26 mouse cellular contexts compared by ENCODE assay signal in genomic region chr10:33816923-33817322, GRCm38 (mm10). TPM values are rescaled to one million over a fixed set of nuclear protein-coding genes. Genes with fewer than 3 reads are reported as not detected.
"Had no signal": no experiment of that assay in that cellular context is flagged by ENCODE, and none has a peak within 500 bp of the region (broad histone marks: within the 10 kb centered on the region; RNA-seq: fewer than 3 reads in every experiment).

No protein-coding gene starts in this region.

- H3K36me3 ChIP-seq: midbrain, embryonic 10.5 days; midbrain, embryonic 12.5 days; neural tube, embryonic 13.5 days; neural tube, embryonic 15.5 days had no signal

- H3K4me2 ChIP-seq: lung, embryonic 14.5 days; midbrain, embryonic 12.5 days; neural tube, embryonic 13.5 days; neural tube, embryonic 15.5 days had no signal

- H3K4me3 ChIP-seq: midbrain, embryonic 10.5 days; midbrain, embryonic 12.5 days; myocyte; neural tube, embryonic 13.5 days; neural tube, embryonic 15.5 days had no signal

- H3K27ac ChIP-seq: midbrain, embryonic 10.5 days; midbrain, embryonic 12.5 days; neural tube, embryonic 13.5 days; neural tube, embryonic 15.5 days had no signal

- ATAC-seq: midbrain, embryonic 16.5 days had no signal

- DNase-seq: lung, adult 18-20 months; lung, embryonic 14.5 days; lung, postnatal 10 days; lung, postnatal 4 days; midbrain, embryonic 14.5 days; right cerebral cortex, adult 18-20 months; right cerebral cortex, postnatal 25 days; right cerebral cortex, postnatal 4 days; spleen, adult 18-20 months; thymus, adult 18-20 months; thymus, postnatal 14 days; thymus, postnatal 36 days had no signal

- H3K9ac ChIP-seq: lung, embryonic 14.5 days; midbrain, embryonic 12.5 days; neural tube, embryonic 13.5 days; neural tube, embryonic 15.5 days had no signal

- H3K9me3 ChIP-seq: midbrain, embryonic 10.5 days; midbrain, embryonic 12.5 days; neural tube, embryonic 13.5 days; neural tube, embryonic 15.5 days had no signal

- H3K27me3 ChIP-seq: midbrain, embryonic 12.5 days; neural tube, embryonic 13.5 days; neural tube, embryonic 15.5 days had no signal

- H3K4me1 ChIP-seq: midbrain, embryonic 10.5 days; midbrain, embryonic 12.5 days; neural tube, embryonic 13.5 days; neural tube, embryonic 15.5 days had no signal

RNA-seq across cellular contexts. Expression of gene Sult3a2, which starts 30.4 kb away (rescaled TPM):
- total RNA-seq: megakaryocyte, adult 5-6 weeks; megakaryocyte-erythroid progenitor cell, adult 5-6 weeks had no signal
- polyA plus RNA-seq: lung, embryonic 14.5 days; lung, embryonic 16.5 days; midbrain, embryonic 10.5 days; midbrain, embryonic 12.5 days; midbrain, embryonic 14.5 days; midbrain, embryonic 16.5 days; myocyte; neural tube, embryonic 11.5 days; neural tube, embryonic 13.5 days; neural tube, embryonic 15.5 days; small intestine, adult 2 months; stomach, embryonic 14.5 days; stomach, embryonic 16.5 days; thymus, postnatal 0 days had no signal

RNA-seq across cellular contexts. Expression of gene Sult3a1, which starts 40.6 kb away (rescaled TPM):
- total RNA-seq: megakaryocyte, adult 5-6 weeks; megakaryocyte-erythroid progenitor cell, adult 5-6 weeks had no signal
- polyA plus RNA-seq: lung, embryonic 14.5 days; lung, embryonic 16.5 days; midbrain, embryonic 10.5 days; midbrain, embryonic 12.5 days; midbrain, embryonic 14.5 days; midbrain, embryonic 16.5 days; myocyte; neural tube, embryonic 11.5 days; neural tube, embryonic 13.5 days; neural tube, embryonic 15.5 days; small intestine, adult 2 months; stomach, embryonic 14.5 days; stomach, embryonic 16.5 days; thymus, postnatal 0 days had no signal
